Mouse (Mus musculus): ENCODE measurements around the gene Sod2.

GRCm38 (mm10) chr17:12991194-12991634 lies 15.4 kb upstream of the Sod2 start:
- TF ChIP-seq POLR2A (IDR thresholded peaks at IDR 0.05; ENCODE audit: borderline replicate concordance, insufficient read depth, low read length) (no peak), CTCF (IDR thresholded peaks at IDR 0.05; ENCODE audit: borderline replicate concordance, insufficient read depth, low read depth, low read length) (no peak)
